Mouse (Mus musculus) Patski (cell line): Measurements from ENCODE around the gene Ckap5. TPM values are rescaled to one million over a fixed set of nuclear protein-coding genes. Genes with fewer than 3 reads are reported as not detected.

Source experiments
- ATAC-seq: fragments of 100-300 bp; one replicate; pipeline ENCODE4 v1.8.0; 2021
- CTCF ChIA-PET: fragments of 350-600 bp; sonication (Branson Sonifier 250); formaldehyde crosslinking; loops from one replicate; lab custom pipeline; 2022; ENCODE audit warnings: inconsistent platforms; lab: Charles Lee
- POLR2A ChIA-PET: fragments of 350-600 bp; sonication (Branson Sonifier 250); formaldehyde crosslinking; loops from one replicate; lab custom pipeline; 2022; ENCODE audit warnings: antibody characterized with exemption, inconsistent platforms; lab: Charles Lee
- DNase-seq: peaks from one replicate; pipeline ENCODE4 v3.0.0-alpha.2; 2011; ENCODE audit warnings: low read depth, low spot score
- H3K27me3 ChIP-seq: fragments of 371-371 bp; one replicate; pipeline ENCODE4 v1.5.1; 2021
- CTCF ChIP-seq: fragments of 100-300 bp; IDR thresholded peaks from one replicate; pipeline ENCODE4 v1.5.1; 2021
- in situ Hi-C: fragments of 300-500 bp; cut with MboI; formaldehyde crosslinking; loops from 3 replicates; pipeline ENCODE4 v1.11.1; 2018; ENCODE audit warnings: low pct_unique_long_range_greater_than_20kb, mixed read lengths
- polyA plus RNA-seq: library from polyadenylated mRNA; unstranded; gene quantifications from one replicate; pipeline ENCODE4 v1.2.3, GENCODE M21; 2021

Ckap5 gene
- polyA plus RNA-seq, 1 experiment from 2014 or later: 58.1 TPM

- H3K27me3 ChIP-seq: no peaks in the 10 kb centered on the region
- ChIA-PET CTCF (interaction anchor here (1.1 kb wide), 1 partner anchor 30 kb away, joined by 3 read pairs; no protein-coding TSS in a partner anchor), POLR2A (interaction anchor here (1.5 kb wide), 1 partner anchor 11 kb away, joined by 3 read pairs; no protein-coding TSS in a partner anchor)
- TF ChIP-seq CTCF: no peak
- no peak for DNase-seq
- in situ Hi-C loops: no loop called here
- ATAC-seq: no peak
These were observed 141.2 kb downstream of the Ckap5 start for GRCm38 (mm10) chr2:91667747-91668146.

DNA sequence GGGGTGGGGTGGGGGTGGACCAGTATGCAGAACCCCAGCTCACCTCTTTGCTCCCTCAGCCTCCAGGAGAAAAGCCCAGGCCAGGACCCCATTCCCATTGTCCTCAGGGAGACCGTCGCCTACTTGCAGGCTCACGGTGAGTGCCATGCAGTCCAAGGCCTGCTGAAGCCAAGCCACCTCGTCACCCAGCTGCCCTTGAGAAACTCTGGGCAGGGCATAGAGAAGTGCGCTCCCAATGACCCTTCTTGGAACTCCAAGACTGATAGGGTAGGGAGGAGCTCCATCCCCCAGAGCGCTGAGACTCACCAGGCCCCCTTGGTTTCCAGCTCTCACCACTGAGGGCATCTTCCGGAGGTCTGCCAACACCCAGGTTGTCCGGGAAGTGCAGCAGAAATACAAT, 142.8 kb downstream of the Ckap5 start:
- DNase-seq: no peak
- no peak for TF ChIP-seq CTCF
- H3K27me3 ChIP-seq: no peaks in the 10 kb centered on the region
- no peak for ATAC-seq
- in situ Hi-C loops: no loop called here
- ChIA-PET POLR2A (interaction anchor here (0.8 to 1.3 kb wide), 2 partner anchors 17 to 61 kb away, joined by 3 read pairs; partner anchors contain the start of gene Ambra1), CTCF (no interaction called here)

DNA sequence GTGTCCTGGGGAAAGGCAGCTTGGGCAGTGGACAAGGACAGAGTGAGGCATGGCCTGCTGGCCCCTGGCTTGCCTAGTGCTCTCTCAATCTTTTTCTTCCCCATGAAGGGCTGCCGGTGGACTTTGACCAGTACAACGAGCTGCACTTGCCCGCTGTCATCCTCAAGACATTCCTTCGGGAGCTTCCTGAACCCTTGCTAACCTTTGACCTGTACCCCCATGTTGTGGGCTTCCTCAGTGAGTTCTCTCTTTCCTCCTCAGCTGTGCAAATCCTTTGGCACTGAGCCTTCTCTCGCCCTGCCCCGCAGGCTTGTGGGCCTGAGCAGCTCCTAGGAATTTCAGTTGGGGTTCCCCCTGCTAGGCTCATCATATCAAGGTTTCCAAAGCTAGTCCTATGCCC, 143.5 kb downstream of the Ckap5 start:
- ChIA-PET POLR2A (interaction anchor here (0.8 to 1.3 kb wide), 2 partner anchors 18 to 60 kb away, joined by 3 read pairs; partner anchors contain the start of gene Ambra1), CTCF (no interaction called here)
- in situ Hi-C loops: no loop called here
- no peaks in the 10 kb centered on the region for H3K27me3 ChIP-seq
- TF ChIP-seq CTCF: no peak
- DNase-seq: no peak
- ATAC-seq: no peak

Other genes starting within 250 kb of the Ckap5 start
- 15.1 TPM for gene 1110051M20Rik, start 82.1 kb upstream of the Ckap5 start, polyA plus RNA-seq
- 3.4 TPM for gene Lrp4, start 69.3 kb upstream of the Ckap5 start, polyA plus RNA-seq
- gene F2, start 109.7 kb downstream of the Ckap5 start, polyA plus RNA-seq: not detected
- gene Zfp408, start 123.0 kb downstream of the Ckap5 start, polyA plus RNA-seq: 15.2 TPM
- 80.1 TPM for gene Arhgap1, start 123.1 kb downstream of the Ckap5 start, polyA plus RNA-seq
- 25.3 TPM for gene Atg13, start 183.8 kb downstream of the Ckap5 start, polyA plus RNA-seq
- 11.4 TPM for gene Harbi1, start 184.1 kb downstream of the Ckap5 start, polyA plus RNA-seq
- 27.5 TPM for gene Ambra1, start 203.4 kb downstream of the Ckap5 start, polyA plus RNA-seq